Mouse (Mus musculus) stomach, embryonic 16.5 days (tissue): ENCODE results near the gene Fcgr1. TPM values are rescaled to one million over a fixed set of nuclear protein-coding genes. Genes with fewer than 3 reads are reported as not detected.
A peak's percentile ranks its signal among the peaks of the same experiment; 100 is the strongest.
"Not testable (repeated sequence)": the region's sequence is repeated elsewhere in the genome, so short reads cannot be mapped to it uniquely, and the experiment has no call there.

ENCODE experiments used
- ATAC-seq: fragments of 200-750 bp; cut with Nextera tagmentation; 2 replicates; pipeline ENCODE4 v1.8.0; 2017; ENCODE audit warnings: moderate number of reproducible peaks, moderate TSS enrichment; ENCODE audit not compliant: insufficient read depth, low FRiP score
- H3K27ac ChIP-seq: fragments of 300-500 bp; sonication (generic); 2 replicates; pipeline ENCODE4 v1.5.1; 2014; ENCODE audit warnings: low read length
- H3K27me3 ChIP-seq: fragments of 300-500 bp; sonication (generic); 2 replicates; pipeline ENCODE4 v1.6.1; 2014; ENCODE audit warnings: low read length, control low read depth, mixed read lengths; ENCODE audit not compliant: control insufficient read depth, insufficient read depth
- H3K36me3 ChIP-seq: fragments of 300-500 bp; sonication (generic); 2 replicates; pipeline ENCODE4 v1.6.1; 2014; ENCODE audit warnings: low read length; ENCODE audit not compliant: control insufficient read depth, insufficient read depth
- H3K4me1 ChIP-seq: fragments of 300-500 bp; sonication (generic); 2 replicates; pipeline ENCODE4 v1.6.1; 2014; ENCODE audit warnings: low read length, control low read depth, mixed read lengths; ENCODE audit not compliant: control insufficient read depth, insufficient read depth
- H3K4me2 ChIP-seq: fragments of 300-500 bp; sonication (generic); 2 replicates; pipeline ENCODE4 v1.6.1; 2014; ENCODE audit warnings: low read depth, low read length, mixed read lengths
- H3K4me3 ChIP-seq: fragments of 300-500 bp; sonication (generic); replicated peaks from 2 replicates; pipeline ENCODE4 v1.5.1; 2014; ENCODE audit warnings: mild to moderate bottlenecking, low read length
- H3K9ac ChIP-seq: fragments of 300-500 bp; sonication (generic); 2 replicates; pipeline ENCODE4 v1.6.1; 2014; ENCODE audit warnings: low read length
- H3K9me3 ChIP-seq: fragments of 300-500 bp; sonication (generic); replicated peaks from 2 replicates; pipeline ENCODE4 v1.6.1; 2016; ENCODE audit warnings: low read length, control low read depth; ENCODE audit not compliant: control insufficient read depth
- WGBS: fragments of 180-500 bp; shearing (Covaris S2); extraction: QIAGEN DNeasy Blood & Tissue Kit; methylation state at CpG from one replicate; pipeline ENCODE4 v1.1.7; 2014; 5-methylcytosine and 5-hydroxymethylcytosine counted together
- polyA plus RNA-seq: library from polyadenylated mRNA; unstranded; fragments of >200 nt; fragmentation: Nextera tagmentation; extraction: Ambion mirVana; gene quantifications from 2 replicates; pipeline ENCODE4 v1.2.1, GENCODE M21; 2015

The Fcgr1 gene
- polyA plus RNA-seq, 1 experiment from 2014 or later, result 3.0 TPM

DNA sequence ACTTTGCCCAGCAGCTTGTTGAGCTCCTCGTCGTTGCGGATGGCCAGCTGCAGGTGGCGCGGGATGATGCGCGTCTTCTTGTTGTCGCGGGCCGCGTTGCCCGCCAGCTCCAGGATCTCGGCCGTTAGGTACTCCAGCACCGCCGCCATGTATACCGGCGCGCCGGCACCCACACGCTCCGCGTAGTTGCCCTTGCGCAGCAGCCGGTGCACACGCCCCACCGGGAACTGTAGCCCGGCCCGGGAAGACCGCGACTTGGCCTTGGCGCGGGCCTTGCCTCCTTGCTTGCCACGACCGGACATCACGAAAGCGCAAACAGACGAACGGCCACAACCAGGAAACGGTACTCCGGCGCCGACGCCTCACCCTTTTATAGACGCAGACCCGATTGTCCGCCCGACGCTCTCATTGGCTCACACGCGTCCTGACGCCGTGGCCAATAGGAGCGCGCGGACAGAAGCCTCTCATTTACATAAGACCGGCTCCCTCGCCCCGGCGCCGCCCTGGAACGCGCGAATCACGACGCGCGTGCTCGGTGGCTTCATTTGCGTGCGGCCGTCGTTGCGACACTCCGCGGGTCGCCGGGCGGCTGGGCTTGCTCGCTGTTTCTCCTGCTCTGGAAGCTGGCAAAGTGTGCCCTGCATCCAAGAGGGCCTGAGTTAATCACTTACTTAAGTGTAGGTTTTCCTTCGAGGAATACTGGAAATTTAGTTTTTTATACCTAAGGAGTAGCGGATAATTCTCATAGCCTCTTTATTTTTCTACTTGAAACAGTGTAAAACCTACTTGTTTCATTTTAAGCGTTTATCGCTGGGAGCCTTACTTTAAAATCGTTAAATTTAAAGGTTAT is 53.6 kb downstream of the Fcgr1 start, which contains the start of gene Hist2h2aa2:
Gene Hist2h2aa2, minus strand, starts transcription at position 328 of the 850 bp plus-strand sequence.
- H3K9me3 ChIP-seq, H3K36me3 ChIP-seq, H3K27me3 ChIP-seq: not testable (repeated sequence)
- ATAC-seq, result peak; percentile 83
- 3% methylated on average over 30 of the region's 85 CpGs for WGBS
- Histone ChIP-seq H3K4me3 (peak within 1 kb of the TSS; percentile 37), H3K27ac (peak within 1 kb of the TSS; percentile 82), H3K9ac (peak within 1 kb of the TSS; percentile 60), H3K4me2 (peak within 1 kb of the TSS; percentile 52), H3K4me1 (peaks cover 26% of the 10 kb centered on the region)

DNA sequence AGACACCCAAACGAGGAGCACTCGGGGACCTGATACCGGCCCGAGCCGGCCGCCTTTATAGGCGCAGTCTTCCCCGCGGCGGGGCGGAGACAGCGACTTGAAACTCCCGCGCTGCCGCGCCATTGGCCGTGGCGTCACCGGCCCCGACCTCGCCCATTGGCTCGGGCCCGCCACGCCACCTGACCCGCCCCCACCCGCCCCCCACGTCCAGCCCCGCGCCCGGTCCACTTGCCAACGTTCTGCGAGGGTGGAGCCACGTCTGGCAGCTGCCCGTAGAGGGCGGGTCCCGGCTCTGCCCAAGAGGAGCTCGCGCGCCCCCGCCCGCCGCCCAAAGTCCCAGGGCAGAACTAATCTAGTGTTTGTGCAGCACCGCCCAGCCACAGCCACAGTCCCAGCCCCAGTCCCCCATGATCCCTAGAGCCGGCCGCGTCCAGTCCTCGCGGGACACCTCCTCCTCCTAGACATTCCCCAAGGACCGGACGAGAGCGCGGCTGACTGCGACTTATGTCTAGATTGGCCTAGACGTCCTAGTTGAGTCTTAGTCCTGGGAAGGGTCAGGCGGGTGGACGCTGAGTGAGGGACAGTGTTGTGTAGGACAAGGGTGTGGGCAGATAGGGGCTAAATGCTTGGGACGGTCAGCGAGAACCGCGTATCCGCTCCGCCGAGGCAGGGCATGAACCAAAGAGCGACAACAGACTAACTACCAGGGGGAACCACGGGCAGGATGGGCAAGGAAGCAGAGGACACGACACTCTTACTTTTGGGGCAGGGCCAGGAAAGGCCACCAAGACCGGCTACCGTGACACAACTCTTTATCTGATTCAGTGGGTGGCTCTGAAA is 54.6 kb downstream of the Fcgr1 start, which contains the start of gene Hist2h3c2:
Gene Hist2h3c2, minus strand, starts transcription at position 174 of the 840 bp plus-strand sequence.
- Histone ChIP-seq H3K4me1 (peaks cover 21% of the 10 kb centered on the region), H3K4me2 (peak within 1 kb of the TSS; percentile 71), H3K9ac (peak within 1 kb of the TSS; percentile 77), H3K4me3 (peak within 1 kb of the TSS; percentile 58), H3K27ac (peak within 1 kb of the TSS; percentile 79)
- WGBS, result 0% methylated on average over 10 of the region's 68 CpGs
- not testable (repeated sequence) for H3K27me3 ChIP-seq, H3K9me3 ChIP-seq, H3K36me3 ChIP-seq
- ATAC-seq, result peak; percentile 93

DNA sequence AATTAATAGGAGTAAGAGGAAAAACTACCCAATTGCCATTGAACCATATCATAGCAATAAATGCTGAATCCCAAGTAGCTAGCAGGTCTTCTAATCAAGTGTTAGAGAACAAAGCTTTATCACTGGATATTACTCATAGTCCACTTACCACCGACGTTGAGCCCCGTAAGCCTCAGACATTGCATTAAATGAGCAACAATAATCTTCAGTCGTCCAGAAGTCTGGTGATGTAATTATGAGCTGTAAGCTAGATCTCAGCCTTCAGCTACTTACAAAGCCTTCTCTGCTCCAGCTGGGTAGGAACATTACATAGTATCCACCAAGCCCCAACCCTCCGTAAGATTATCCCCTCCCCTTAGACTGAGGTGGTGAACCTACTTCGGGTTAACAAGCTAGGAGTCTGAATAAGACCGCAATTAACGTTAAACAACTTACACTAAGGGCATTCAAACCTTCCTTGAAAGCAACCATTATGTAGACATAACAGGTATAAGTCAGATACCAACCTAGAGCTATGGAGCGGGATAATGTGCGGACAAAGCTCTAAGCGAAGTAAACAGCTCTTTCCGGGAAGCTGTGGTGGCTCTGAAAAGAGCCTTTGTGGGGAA is 55.8 kb downstream of the Fcgr1 start:
- WGBS, result under 1% methylated on average over 12 of the region's 12 CpGs
- H3K9ac ChIP-seq, result peak overlapping the region; percentile 77
- peak overlapping the region; percentile 71 for H3K4me2 ChIP-seq
- no peaks in the 10 kb centered on the region for H3K9me3 ChIP-seq
- H3K36me3 ChIP-seq, result no peaks in the 10 kb centered on the region
- peaks cover 19% of the 10 kb centered on the region for H3K4me1 ChIP-seq
- no peaks in the 10 kb centered on the region for H3K27me3 ChIP-seq
- peak overlapping the region; percentile 79 for H3K27ac ChIP-seq
- ATAC-seq, result no peak
- H3K4me3 ChIP-seq, result peak overlapping the region; percentile 58

GRCm38 (mm10) chr3:96237335-96237903 is 56.4 kb downstream of the Fcgr1 start:
- no peaks in the 10 kb centered on the region for H3K36me3 ChIP-seq
- peak overlapping the region; percentile 77 for H3K9ac ChIP-seq
- H3K4me1 ChIP-seq, result peaks cover 19% of the 10 kb centered on the region
- 15% methylated on average over 7 of the region's 7 CpGs for WGBS
- H3K27me3 ChIP-seq, result no peaks in the 10 kb centered on the region
- no peak for ATAC-seq
- peak overlapping the region; percentile 58 for H3K4me3 ChIP-seq
- H3K27ac ChIP-seq, result peak overlapping the region; percentile 79
- H3K9me3 ChIP-seq, result no peaks in the 10 kb centered on the region
- H3K4me2 ChIP-seq, result peak overlapping the region; percentile 71

GRCm38 (mm10) chr3:96236834-96237334 is 56.9 kb downstream of the Fcgr1 start:
- no peaks in the 10 kb centered on the region for H3K27me3 ChIP-seq
- peak overlapping the region; percentile 77 for H3K9ac ChIP-seq
- H3K4me1 ChIP-seq, result peaks cover 19% of the 10 kb centered on the region
- no peaks in the 10 kb centered on the region for H3K9me3 ChIP-seq
- H3K36me3 ChIP-seq, result no peaks in the 10 kb centered on the region
- peak overlapping the region; percentile 71 for H3K4me2 ChIP-seq
- H3K4me3 ChIP-seq, result peak overlapping the region; percentile 58
- WGBS, result 75% methylated on average over 4 of the region's 4 CpGs
- ATAC-seq, result no peak
- 0 out of 2 replicates have a peak overlapping the region, but pooled peaks have one; percentile 31 for H3K27ac ChIP-seq

- Histone ChIP-seq H3K4me2 (no peak overlapping the region), H3K4me3 (no peak overlapping the region), H3K9me3 (no peaks in the 10 kb centered on the region), H3K27ac (no peak overlapping the region), H3K9ac (no peak overlapping the region), H3K36me3 (no peaks in the 10 kb centered on the region), H3K4me1 (peaks cover 18% of the 10 kb centered on the region), H3K27me3 (no peaks in the 10 kb centered on the region)
- 48% methylated on average over 3 of the region's 3 CpGs for WGBS
- no peak for ATAC-seq
These were observed 57.9 kb downstream of the Fcgr1 start for GRCm38 (mm10) chr3:96235836-96236235.

- ATAC-seq, result no peak
- no peaks in the 10 kb centered on the region for H3K36me3 ChIP-seq
These were observed 58.9 kb downstream of the Fcgr1 start for GRCm38 (mm10) chr3:96234914-96235313.

More at GRCm38 (mm10) chr3:96234914-96235313, 58.9 kb downstream of the Fcgr1 start:
- no peaks in the 10 kb centered on the region for H3K27me3 ChIP-seq
- WGBS, result 91% methylated on average over 2 of the region's 2 CpGs
- H3K4me3 ChIP-seq, result no peak overlapping the region
- no peak overlapping the region for H3K27ac ChIP-seq
- no peak overlapping the region for H3K9ac ChIP-seq
- no peak overlapping the region for H3K4me2 ChIP-seq
- peaks cover 15% of the 10 kb centered on the region for H3K4me1 ChIP-seq
- H3K9me3 ChIP-seq, result no peaks in the 10 kb centered on the region
